Mouse (Mus musculus) G1E (cell line): Measurements from ENCODE around the gene Mea1.

Experiments
- CTCF ChIP-seq: IDR thresholded peaks from 2 replicates; pipeline ENCODE4 v1.5.1; 2012; ENCODE audit warnings: low read depth, low read length, inconsistent platforms, mixed read lengths
- GATA1 ChIP-seq: IDR thresholded peaks from 2 replicates; pipeline ENCODE4 v1.6.1; 2012; ENCODE audit warnings: borderline replicate concordance, low read length, inconsistent platforms, mixed read lengths
- GATA2 ChIP-seq: IDR thresholded peaks from 2 replicates; pipeline ENCODE4 v1.6.1; 2012; ENCODE audit warnings: low read depth, low read length, inconsistent platforms, borderline replicate concordance

DNA sequence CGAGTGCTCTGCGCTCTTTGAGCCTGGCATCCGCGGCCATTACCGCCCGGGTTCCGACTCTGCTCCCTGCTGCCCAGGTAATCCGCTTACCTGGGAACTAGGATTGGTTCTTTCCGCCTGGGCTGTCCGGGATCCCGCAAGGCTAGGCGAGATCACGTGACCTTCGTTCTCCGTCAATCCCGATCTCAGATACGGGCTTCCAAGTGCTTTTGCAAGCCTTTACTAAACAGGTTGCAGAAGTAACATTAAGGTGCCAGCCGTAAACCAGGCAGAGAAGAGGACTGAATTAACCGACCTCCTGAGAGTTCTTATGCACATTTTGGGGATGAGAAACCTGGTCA lies 32.3 kb upstream of the Mea1 start:
- TF ChIP-seq GATA1 (no peak), GATA2 (no peak), CTCF (no peak)
